Mouse (Mus musculus): ENCODE measurements around the gene Kctd19.
A peak's percentile ranks its signal among the peaks of the same experiment; 100 is the strongest.

Gene Kctd19

DNA sequence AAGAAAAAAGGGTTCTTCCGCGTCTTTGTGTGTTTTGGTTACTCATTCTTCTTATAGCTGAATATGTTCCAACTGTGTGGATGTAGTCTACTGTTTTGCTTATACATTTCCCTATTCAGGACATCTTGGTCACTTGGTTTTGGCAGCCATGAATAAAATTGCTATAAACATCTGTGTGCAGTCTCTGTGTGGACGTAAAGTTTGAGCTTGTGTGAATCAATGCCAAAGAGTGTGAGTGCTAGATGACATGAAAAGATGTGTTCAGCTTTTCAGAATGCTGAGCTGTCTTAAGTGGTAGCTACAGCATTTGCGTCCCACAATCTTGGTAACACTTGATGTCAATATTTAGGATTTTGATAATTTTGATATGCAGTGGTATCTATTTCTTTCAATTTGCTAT is 6.5 kb upstream of the Kctd19 start:
- no peak for DNase-seq

DNA sequence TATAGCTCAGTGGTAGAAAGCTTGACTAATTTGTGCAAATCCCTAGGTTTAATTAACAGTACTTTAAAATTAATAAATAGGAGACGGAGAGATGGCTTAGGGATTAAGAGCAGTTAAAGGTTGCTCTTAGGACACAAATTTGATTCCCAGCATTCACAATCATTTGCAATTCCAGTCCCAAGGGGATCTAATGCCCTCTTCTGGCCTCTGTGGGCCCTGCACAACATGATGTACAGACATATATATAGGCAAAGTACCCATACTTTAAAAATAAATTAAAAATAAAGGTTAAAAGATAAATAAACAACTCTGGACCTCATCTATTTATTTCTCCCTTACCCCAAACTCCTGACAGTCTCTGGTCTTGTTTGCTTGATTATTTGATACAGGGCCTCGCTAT is 5.7 kb upstream of the Kctd19 start:
- DNase-seq, result no peak

GRCm38 (mm10) chr8:105409947-105410346 is 3.4 kb downstream of the Kctd19 start:
- no peak for DNase-seq

GRCm38 (mm10) chr8:105408331-105408730 is 5.0 kb downstream of the Kctd19 start:
- DNase-seq, result no peak

GRCm38 (mm10) chr8:105406416-105406815 is 6.9 kb downstream of the Kctd19 start:
- DNase-seq, result no peak

- no peak for DNase-seq
Measured at GRCm38 (mm10) chr8:105404496-105404895, 8.8 kb downstream of the Kctd19 start.

GRCm38 (mm10) chr8:105403467-105403866 is 9.8 kb downstream of the Kctd19 start:
- DNase-seq, result peak; percentile 40

DNA sequence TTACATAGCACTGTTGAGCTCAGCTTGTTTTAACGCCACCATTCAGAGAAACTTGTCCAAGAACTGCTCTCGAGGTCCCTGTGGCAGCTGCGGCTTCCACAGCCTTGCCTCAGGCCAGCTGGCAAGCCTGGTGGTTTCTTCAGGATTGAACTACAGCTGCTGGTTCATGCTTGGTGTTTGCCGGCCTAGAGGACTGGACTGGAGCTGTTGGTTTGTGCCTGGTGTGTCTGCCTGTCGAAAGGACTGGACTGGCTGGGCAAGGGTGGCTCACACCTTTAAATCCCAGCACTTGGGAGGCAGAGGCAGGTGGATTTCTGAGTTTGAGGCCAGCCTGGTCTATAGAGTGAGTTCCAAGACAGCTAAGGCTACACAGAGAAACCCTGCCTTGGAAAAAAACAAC is 13.3 kb downstream of the Kctd19 start:
- DNase-seq, result no peak

DNA sequence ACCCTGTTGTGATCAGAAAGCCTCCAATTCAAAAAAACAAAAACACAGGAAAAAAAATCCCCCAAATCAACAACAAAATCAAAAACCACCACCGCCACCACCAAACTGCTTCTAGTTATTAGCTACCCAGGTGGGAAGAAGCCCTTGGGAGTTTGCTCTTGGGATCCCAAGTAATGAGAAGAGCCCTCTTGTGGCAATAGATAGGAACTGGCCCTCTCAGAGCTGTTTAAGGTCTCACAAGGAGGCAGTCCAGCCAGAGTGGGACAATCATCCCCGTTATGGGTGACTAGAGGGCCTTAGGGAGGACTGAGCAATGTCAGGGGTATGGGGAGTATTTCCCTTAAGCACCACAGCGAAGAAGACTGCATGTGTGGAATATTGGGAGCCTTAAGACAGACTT is 15.6 kb downstream of the Kctd19 start:
- peak; percentile 59 for DNase-seq

- no peak for DNase-seq
Measured at GRCm38 (mm10) chr8:105393915-105394314, 19.4 kb downstream of the Kctd19 start.

- no peak for DNase-seq
Measured at GRCm38 (mm10) chr8:105393089-105393787, 20.1 kb downstream of the Kctd19 start.

- DNase-seq, result no peak
Measured at GRCm38 (mm10) chr8:105389096-105389495, 24.2 kb downstream of the Kctd19 start.

GRCm38 (mm10) chr8:105387151-105387550 is 26.2 kb downstream of the Kctd19 start:
- DNase-seq, result no peak

- DNase-seq, result no peak
Measured at GRCm38 (mm10) chr8:105384070-105384469, 29.2 kb downstream of the Kctd19 start.

DNA sequence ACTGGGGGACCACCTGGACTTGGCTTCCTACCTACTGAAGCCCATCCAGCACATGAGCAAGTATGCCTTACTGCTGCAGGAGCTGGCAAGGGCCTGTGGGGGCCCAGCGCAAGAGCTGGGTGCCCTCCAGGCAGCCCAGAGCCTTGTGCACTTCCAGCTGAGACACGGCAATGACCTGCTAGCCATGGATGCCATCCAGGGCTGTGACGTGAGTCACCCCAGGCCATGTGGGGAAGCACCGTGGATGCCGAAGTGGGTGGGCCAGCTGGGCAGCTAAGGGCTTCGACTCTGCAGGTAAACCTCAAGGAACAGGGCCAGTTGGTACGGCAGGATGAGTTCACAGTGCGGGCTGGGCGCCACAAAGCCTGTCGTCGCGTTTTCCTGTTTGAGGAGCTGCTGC is 33.0 kb downstream of the Kctd19 start:
- DNase-seq, result no peak

DNA sequence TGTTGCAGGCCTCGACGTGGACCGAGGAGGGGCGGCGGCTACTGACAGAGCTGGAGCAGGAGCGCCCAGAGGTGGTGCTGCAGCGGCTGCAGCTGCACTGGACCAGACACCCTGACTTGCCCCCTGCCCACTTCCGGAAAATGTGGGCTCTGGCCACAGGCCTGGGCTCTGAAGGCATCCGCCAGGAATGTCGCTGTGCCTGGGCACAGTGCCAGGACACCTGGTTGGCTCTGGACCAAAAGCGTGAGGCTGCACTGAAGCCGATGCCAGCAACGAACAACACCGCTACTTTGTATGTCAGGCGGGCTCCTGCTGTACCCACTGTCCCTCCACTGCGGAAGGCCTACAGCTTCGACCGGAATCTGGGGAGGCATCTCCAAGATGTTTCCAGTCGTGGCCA is 34.6 kb downstream of the Kctd19 start:
- DNase-seq, result no peak

- peak; percentile 41 for DNase-seq
Measured at GRCm38 (mm10) chr8:105374513-105374966, 38.8 kb downstream of the Kctd19 start.

GRCm38 (mm10) chr8:105373032-105373431 is 40.3 kb downstream of the Kctd19 start, which contains the start of gene Plekhg4:
Gene Plekhg4 (plus strand): TSS chr8:105373274.
- no peak for DNase-seq

DNA sequence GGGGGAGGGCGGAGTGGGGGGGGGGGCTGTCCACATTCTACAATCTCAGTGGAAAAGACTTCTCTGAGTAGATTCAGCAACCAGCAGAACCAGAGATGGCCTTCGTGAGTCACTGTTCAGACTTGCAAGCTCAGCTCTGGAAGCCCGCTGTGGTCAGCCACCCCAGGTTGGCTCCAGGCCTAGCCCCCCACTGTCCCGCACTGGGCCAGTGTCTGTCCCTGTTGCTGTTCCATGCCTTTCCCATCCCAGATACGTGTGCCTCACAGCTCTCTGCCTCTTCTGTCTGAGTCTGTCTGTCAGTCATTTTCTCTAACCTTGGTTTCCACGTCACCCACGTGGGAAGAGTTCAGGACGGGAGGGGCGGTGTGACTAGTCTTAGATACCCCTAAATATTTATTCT is 40.8 kb downstream of the Kctd19 start:
- DNase-seq, result peak; percentile 46

- no peak for DNase-seq
Measured at GRCm38 (mm10) chr8:105367107-105367506, 46.2 kb downstream of the Kctd19 start.

DNA sequence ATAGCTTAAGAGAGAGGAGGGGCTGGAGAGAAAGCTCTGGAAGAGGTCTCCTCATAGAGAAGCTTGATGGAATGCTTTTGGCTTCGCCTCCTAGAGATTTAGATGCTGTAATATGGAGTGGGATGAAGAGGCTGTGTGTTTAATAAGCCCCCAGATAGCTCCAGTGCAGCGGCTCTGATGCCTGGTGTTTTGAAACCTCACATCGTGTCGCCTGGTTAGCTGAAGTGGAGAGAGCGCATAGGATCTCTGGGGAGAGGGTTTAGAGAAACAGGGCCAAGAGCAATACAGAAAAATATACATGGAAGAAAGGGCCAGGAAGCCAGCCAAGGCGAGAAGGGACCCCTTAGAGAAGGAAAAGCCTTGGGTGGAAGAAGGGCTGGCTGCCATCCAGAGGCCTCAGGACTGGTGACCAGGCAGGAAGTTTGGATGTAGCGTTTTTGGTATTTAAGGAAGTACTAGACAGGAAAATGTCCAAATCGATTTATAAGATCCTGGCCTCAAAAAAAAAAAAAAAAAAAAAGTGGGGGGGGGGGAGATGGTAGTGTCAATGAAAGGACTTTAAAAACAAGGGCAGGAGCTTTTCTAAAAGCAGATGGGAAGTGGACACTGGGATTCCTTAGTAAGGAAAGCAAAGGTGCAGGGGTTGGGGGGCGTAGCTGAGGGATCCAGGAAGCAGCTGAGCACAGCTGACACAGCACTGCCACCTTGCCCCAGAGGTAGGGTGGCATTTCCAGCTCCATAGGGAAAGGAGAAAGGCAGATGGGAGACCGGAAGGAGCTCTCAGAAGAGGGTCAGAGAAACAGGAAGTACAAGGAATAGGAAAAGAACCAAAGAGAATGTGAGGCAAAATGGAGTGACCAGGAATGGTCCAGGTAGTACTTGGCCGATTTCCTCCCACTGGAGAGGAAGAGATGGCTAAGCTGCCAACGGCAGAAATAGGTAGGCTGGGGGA is 51.3 kb downstream of the Kctd19 start:
- DNase-seq, result no peak

DNA sequence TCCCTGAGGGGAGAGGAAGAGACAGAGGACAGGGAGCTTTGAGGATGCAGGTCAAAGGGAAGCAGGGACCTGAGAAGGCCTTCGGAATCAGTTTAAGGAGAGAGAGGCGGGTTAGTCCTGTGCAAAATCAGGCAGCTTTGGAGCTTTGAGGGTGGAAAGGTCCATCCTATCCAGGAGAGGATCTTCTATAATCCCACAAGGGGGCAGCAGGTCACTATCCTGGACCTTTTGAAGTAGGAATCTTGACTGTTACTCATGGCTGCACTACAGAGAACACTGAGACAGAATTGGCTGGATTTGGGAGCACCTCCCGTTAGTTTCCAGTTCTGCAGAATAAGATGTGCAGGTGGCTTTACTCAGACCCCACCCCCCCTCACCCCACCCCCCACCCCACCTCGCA is 53.7 kb downstream of the Kctd19 start:
- no peak for DNase-seq

GRCm38 (mm10) chr8:105359208-105359607 is 54.1 kb downstream of the Kctd19 start:
- no peak for DNase-seq

- no peak for DNase-seq
Measured at GRCm38 (mm10) chr8:105356681-105357080, 56.6 kb downstream of the Kctd19 start.
